Mouse (Mus musculus) kidney, embryonic 14.5 days (tissue): ENCODE data around the gene Clca3a2. TPM values are rescaled to one million over a fixed set of nuclear protein-coding genes. Genes with fewer than 3 reads are reported as not detected.
A peak's percentile ranks its signal among the peaks of the same experiment; 100 is the strongest.
"Not testable (repeated sequence)": the region's sequence is repeated elsewhere in the genome, so short reads cannot be mapped to it uniquely, and the experiment has no call there.

ENCODE experiments used
- ATAC-seq: fragments of 200-750 bp; cut with Nextera tagmentation; 2 replicates; pipeline ENCODE4 v1.8.0; 2017; ENCODE audit warnings: moderate number of reproducible peaks, mild to moderate bottlenecking, moderate TSS enrichment, moderate library complexity; ENCODE audit not compliant: low FRiP score, low TSS enrichment
- H3K27ac ChIP-seq: fragments of 300-500 bp; sonication (generic); 2 replicates; pipeline ENCODE4 v1.5.1; 2014; ENCODE audit warnings: low read depth, mild to moderate bottlenecking, low read length, moderate library complexity, mixed read lengths
- H3K27me3 ChIP-seq: fragments of 300-500 bp; sonication (generic); 2 replicates; pipeline ENCODE4 v1.6.1; 2014; ENCODE audit warnings: mild to moderate bottlenecking, low read length; ENCODE audit not compliant: control insufficient read depth, insufficient read depth
- H3K36me3 ChIP-seq: fragments of 300-500 bp; sonication (generic); 2 replicates; pipeline ENCODE4 v1.6.1; 2014; ENCODE audit warnings: low read length, mixed read lengths; ENCODE audit not compliant: control insufficient read depth, insufficient read depth
- H3K4me1 ChIP-seq: fragments of 300-500 bp; sonication (generic); 2 replicates; pipeline ENCODE4 v1.6.1; 2014; ENCODE audit warnings: low read length, mixed read lengths; ENCODE audit not compliant: control insufficient read depth, insufficient read depth
- H3K4me2 ChIP-seq: fragments of 300-500 bp; sonication (generic); replicated peaks from 2 replicates; pipeline ENCODE4 v1.6.1; 2014; ENCODE audit warnings: low read depth, mild to moderate bottlenecking, low read length
- H3K4me3 ChIP-seq: fragments of 300-500 bp; sonication (generic); 2 replicates; pipeline ENCODE4 v1.5.1; 2014; ENCODE audit warnings: mild to moderate bottlenecking, low read length
- H3K9ac ChIP-seq: fragments of 300-500 bp; sonication (generic); 2 replicates; pipeline ENCODE4 v1.6.1; 2014; ENCODE audit warnings: low read depth, mild to moderate bottlenecking, low read length, moderate library complexity
- H3K9me3 ChIP-seq: fragments of 300-500 bp; sonication (generic); 2 replicates; pipeline ENCODE4 v1.6.1; 2016; ENCODE audit warnings: low read length; ENCODE audit not compliant: control insufficient read depth
- WGBS: fragments of 180-500 bp; shearing (Covaris S2); extraction: QIAGEN DNeasy Blood & Tissue Kit; methylation state at CpG from one replicate; pipeline ENCODE4 v1.1.7; 2014; 5-methylcytosine and 5-hydroxymethylcytosine counted together
- polyA plus RNA-seq: library from polyadenylated mRNA; unstranded; fragments of >200 nt; fragmentation: Nextera tagmentation; extraction: Ambion mirVana; gene quantifications from 2 replicates; pipeline ENCODE4 v1.2.1, GENCODE M21; 2014

The Clca3a2 gene
- not detected in 2 replicates for polyA plus RNA-seq

- not testable (repeated sequence) for H3K9me3 ChIP-seq, H3K27ac ChIP-seq, H3K27me3 ChIP-seq, H3K4me1 ChIP-seq, H3K36me3 ChIP-seq, H3K4me3 ChIP-seq, ATAC-seq, H3K4me2 ChIP-seq, H3K9ac ChIP-seq
- WGBS = 77% methylated on average over 6 of the region's 6 CpGs
Observed at GRCm38 (mm10) chr3:144819219-144819618, at the start of gene Clca3a2. Gene Clca3a2 (minus strand): TSS chr3:144819494.

- ATAC-seq = no peak
- no peak overlapping the region for H3K9ac ChIP-seq
- 19% methylated on average over 4 of the region's 4 CpGs for WGBS
Observed at GRCm38 (mm10) chr3:144849584-144849983, 30.3 kb upstream of the Clca3a2 start.

GRCm38 (mm10) chr3:144849014-144849556, 29.8 kb upstream of the Clca3a2 start, which contains the start of gene Clca3b:
Gene Clca3b (minus strand): TSS chr3:144849357.
- not testable (repeated sequence) for H3K4me1 ChIP-seq, H3K27me3 ChIP-seq, H3K4me3 ChIP-seq, ATAC-seq, H3K9ac ChIP-seq, H3K36me3 ChIP-seq, H3K4me2 ChIP-seq, H3K9me3 ChIP-seq, H3K27ac ChIP-seq
- WGBS = 82% methylated on average over 9 of the region's 9 CpGs

More at GRCm38 (mm10) chr3:144849584-144849983, 30.3 kb upstream of the Clca3a2 start:
- Histone ChIP-seq H3K4me3 (no peak overlapping the region), H3K9me3 (no peaks in the 10 kb centered on the region), H3K36me3 (no peaks in the 10 kb centered on the region), H3K27ac (no peak overlapping the region), H3K4me2 (no peak overlapping the region), H3K27me3 (no peaks in the 10 kb centered on the region), H3K4me1 (no peaks in the 10 kb centered on the region)

- Histone ChIP-seq H3K27me3 (no peaks in the 10 kb centered on the region), H3K4me2 (no peak overlapping the region), H3K9me3 (no peaks in the 10 kb centered on the region), H3K36me3 (no peaks in the 10 kb centered on the region), H3K9ac (no peak overlapping the region), H3K4me3 (no peak overlapping the region), H3K4me1 (no peaks in the 10 kb centered on the region), H3K27ac (no peak overlapping the region)
- 53% methylated on average over 6 of the region's 6 CpGs for WGBS
- ATAC-seq = no peak
Observed at GRCm38 (mm10) chr3:144827257-144827656, 8.0 kb upstream of the Clca3a2 start.

- Histone ChIP-seq H3K4me1 (no peaks in the 10 kb centered on the region), H3K27ac (no peak overlapping the region), H3K9me3 (no peaks in the 10 kb centered on the region), H3K27me3 (no peaks in the 10 kb centered on the region), H3K4me3 (no peak overlapping the region), H3K9ac (no peak overlapping the region), H3K36me3 (no peaks in the 10 kb centered on the region), H3K4me2 (no peak overlapping the region)
- 11% methylated on average over 10 of the region's 10 CpGs for WGBS
- ATAC-seq = peak; percentile 87
Observed at GRCm38 (mm10) chr3:144825151-144825550, 5.9 kb upstream of the Clca3a2 start.

GRCm38 (mm10) chr3:144823331-144823730, 4.0 kb upstream of the Clca3a2 start:
- WGBS = 73% methylated on average over 5 of the region's 5 CpGs
- H3K9ac ChIP-seq = no peak overlapping the region
- no peaks in the 10 kb centered on the region for H3K27me3 ChIP-seq
- no peak overlapping the region for H3K4me2 ChIP-seq
- no peak for ATAC-seq
- no peaks in the 10 kb centered on the region for H3K9me3 ChIP-seq
- H3K4me3 ChIP-seq = no peak overlapping the region
- H3K36me3 ChIP-seq = no peaks in the 10 kb centered on the region
- H3K4me1 ChIP-seq = no peaks in the 10 kb centered on the region
- H3K27ac ChIP-seq = no peak overlapping the region

DNA sequence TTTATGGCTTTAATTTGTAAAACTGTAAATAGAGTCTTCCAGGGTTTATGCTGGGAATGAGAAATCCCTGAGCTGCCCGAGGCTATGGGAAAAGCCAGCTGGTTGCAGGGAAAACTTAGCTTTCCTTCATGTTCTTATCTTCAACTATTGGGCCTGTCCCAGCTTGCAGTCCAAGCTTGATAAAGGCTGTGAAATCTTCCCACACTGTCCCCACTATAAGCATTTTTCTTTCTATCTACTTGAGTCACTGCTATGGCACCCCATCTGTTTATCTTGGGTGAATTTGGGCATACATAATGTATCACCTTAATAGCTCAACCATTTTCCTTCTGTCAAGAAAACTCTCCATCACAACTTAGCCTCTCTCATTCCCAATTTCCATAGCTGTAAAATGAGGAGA, 1.3 kb upstream of the Clca3a2 start:
- H3K4me1 ChIP-seq = no peaks in the 10 kb centered on the region
- 61% methylated on average over 1 of the region's 1 CpGs for WGBS

DNA sequence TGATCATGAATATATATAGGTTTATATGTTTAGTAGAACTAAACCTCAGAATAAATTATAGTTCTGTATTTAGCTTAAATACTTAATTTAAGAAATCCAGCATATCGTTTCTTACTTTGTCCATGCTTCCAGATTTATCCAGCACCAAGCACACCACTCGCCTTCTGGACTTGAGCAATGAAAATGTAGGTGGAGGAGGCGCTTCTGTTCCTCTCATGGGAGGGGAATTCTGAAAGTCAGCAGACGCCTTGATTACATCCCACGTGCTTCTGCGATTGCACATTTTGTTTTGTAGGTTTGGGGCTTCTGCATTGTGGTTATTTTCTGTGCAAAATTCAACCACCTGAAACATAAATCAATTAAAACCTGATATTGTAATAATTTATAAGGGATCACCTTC, 6.0 kb downstream of the Clca3a2 start:
- H3K27ac ChIP-seq, H3K4me1 ChIP-seq, H3K27me3 ChIP-seq, H3K9ac ChIP-seq, ATAC-seq, H3K4me2 ChIP-seq, H3K4me3 ChIP-seq, H3K9me3 ChIP-seq, H3K36me3 ChIP-seq: not testable (repeated sequence)
- 90% methylated on average over 6 of the region's 6 CpGs for WGBS

More for the DNA sequence above, 1.3 kb upstream of the Clca3a2 start:
- no peak overlapping the region for H3K27ac ChIP-seq
- no peak overlapping the region for H3K4me2 ChIP-seq
- no peak overlapping the region for H3K9ac ChIP-seq
- no peaks in the 10 kb centered on the region for H3K27me3 ChIP-seq
- no peak for ATAC-seq
- H3K4me3 ChIP-seq = no peak overlapping the region
- H3K9me3 ChIP-seq = no peaks in the 10 kb centered on the region
- H3K36me3 ChIP-seq = no peaks in the 10 kb centered on the region

DNA sequence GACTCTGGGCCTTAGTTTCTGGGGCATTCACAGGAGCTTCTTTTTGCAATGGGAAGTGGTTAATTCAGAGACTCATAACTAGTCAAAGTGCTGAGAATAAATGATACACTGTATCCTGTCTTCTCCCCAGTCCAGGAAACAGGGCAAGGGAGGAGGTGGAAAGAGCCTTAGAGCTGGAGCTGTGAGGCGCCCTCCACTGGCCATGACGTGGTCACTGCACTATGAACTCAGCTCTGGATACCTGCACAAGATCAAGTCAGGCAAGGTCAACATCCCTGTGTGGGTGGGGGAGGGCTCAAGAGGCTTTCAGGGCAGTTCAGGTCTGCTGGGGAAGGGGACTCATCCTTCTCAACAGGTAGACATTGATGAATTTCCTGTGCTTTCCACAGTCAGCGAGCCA, 7.5 kb downstream of the Clca3a2 start:
- ATAC-seq = no peak
- Histone ChIP-seq H3K4me3 (no peak overlapping the region), H3K27me3 (no peaks in the 10 kb centered on the region), H3K9me3 (no peaks in the 10 kb centered on the region), H3K27ac (no peak overlapping the region), H3K4me2 (no peak overlapping the region), H3K4me1 (no peaks in the 10 kb centered on the region), H3K9ac (no peak overlapping the region), H3K36me3 (no peaks in the 10 kb centered on the region)
- 45% methylated on average over 3 of the region's 3 CpGs for WGBS
